10 mouse cellular contexts compared by ENCODE assay signal in the genomic region with DNA sequence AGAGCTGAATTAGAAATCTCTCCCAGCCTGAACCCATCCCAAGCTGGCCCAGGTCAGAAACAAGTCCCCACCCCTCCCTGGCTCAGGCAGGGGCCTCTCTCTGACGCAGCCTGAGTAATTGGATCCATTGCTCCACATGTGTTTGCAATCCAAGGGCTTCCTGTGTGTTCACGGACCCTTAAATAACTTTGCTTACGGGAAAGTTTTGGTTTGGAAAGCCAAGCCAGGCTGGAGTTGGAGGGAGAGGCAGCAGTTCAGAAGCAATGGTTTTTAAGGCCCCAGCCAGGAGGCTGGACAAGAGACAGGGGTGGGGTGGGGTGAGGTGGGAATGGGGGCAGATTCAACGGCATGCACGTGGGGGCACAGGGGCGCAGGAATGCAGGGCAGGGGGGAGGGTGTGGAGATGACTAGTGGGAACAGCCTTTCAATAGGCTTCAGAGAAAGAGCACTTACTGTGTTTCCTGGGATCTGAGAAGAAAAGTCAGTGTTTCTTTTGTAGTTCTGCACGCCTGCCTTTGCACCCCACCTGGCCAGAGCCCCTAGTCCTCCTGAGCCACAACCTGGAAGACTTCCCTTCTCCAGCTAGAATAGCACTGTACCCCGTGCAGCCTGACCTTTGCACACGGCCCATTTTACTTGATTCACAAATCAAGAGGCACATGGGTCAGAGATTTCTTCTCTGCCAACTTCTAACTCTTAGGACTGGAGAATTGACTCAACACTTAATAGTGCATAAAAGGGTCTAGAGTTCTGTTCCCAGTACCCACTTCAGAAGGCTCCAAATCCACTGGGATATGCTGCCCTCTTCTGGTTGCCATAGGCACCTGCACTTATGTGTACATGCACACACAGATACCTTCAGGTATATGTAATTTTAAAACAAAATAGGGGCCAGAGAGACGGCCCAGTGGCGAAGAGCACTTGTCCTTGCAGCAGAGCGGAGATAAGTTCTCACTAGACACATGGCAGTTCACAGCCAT. TPM values are rescaled to one million over a fixed set of nuclear protein-coding genes. Genes with fewer than 3 reads are reported as not detected.
DNase-seq lines count a peak whose midpoint lies in the region; ATAC-seq and TF ChIP-seq lines count a peak whose summit lies in the region.
"Had no signal": no experiment of that assay in that cellular context is flagged by ENCODE, and none has a peak within 500 bp of the region (broad histone marks: within the 10 kb centered on the region; RNA-seq: fewer than 3 reads in every experiment).

No protein-coding gene starts in this region.

- H3K4me1 ChIP-seq in forebrain, embryonic 10.5 days: peaks cover 25% of the 10 kb centered on the region
- peaks cover 3% of the 10 kb centered on the region; the same call in 1 of the 2 replicates for H3K4me1 ChIP-seq in forebrain, embryonic 15.5 days
- H3K4me1 ChIP-seq in midbrain, embryonic 10.5 days: peaks cover 7% of the 10 kb centered on the region; the same call in 1 of the 2 replicates
- H3K4me1 ChIP-seq in midbrain, embryonic 16.5 days (ENCODE audit: control insufficient read depth, insufficient read depth, low read length): no peaks in the 10 kb centered on the region
- peaks cover 4% of the 10 kb centered on the region; the same call in 1 of the 2 replicates for H3K4me1 ChIP-seq in hindbrain, postnatal 0 days (ENCODE audit: insufficient read depth, low read length)
- H3K4me1 ChIP-seq in stomach, embryonic 16.5 days (ENCODE audit: control insufficient read depth, insufficient read depth, low read length): peaks cover 3% of the 10 kb centered on the region

- no peak for ATAC-seq in forebrain, embryonic 15.5 days (replicated peaks)
- ATAC-seq in midbrain, embryonic 16.5 days: no peak
- no peak for ATAC-seq in hindbrain, postnatal 0 days
- peak; percentile 79; the same call in 1 of the 2 replicates for ATAC-seq in stomach, embryonic 16.5 days (ENCODE audit: insufficient read depth, low FRiP score)

- no peak overlapping the region for H3K4me2 ChIP-seq in forebrain, embryonic 15.5 days (replicated peaks)
- no peak overlapping the region for H3K4me2 ChIP-seq in midbrain, embryonic 16.5 days (ENCODE audit: low read length)
- no peak overlapping the region for H3K4me2 ChIP-seq in hindbrain, postnatal 0 days (ENCODE audit: low read depth, low read length)
- H3K4me2 ChIP-seq in stomach, embryonic 16.5 days (ENCODE audit: low read depth, low read length): no peak overlapping the region

- H3K9me3 ChIP-seq in forebrain, embryonic 10.5 days: no peaks in the 10 kb centered on the region
- no peaks in the 10 kb centered on the region for H3K9me3 ChIP-seq in forebrain, embryonic 15.5 days
- peaks cover 5% of the 10 kb centered on the region; the same call in 1 of the 2 replicates for H3K9me3 ChIP-seq in midbrain, embryonic 10.5 days (replicated peaks)
- 0 out of 2 replicates have a peak, but pooled peaks cover 3% of the 10 kb centered on the region for H3K9me3 ChIP-seq in midbrain, embryonic 16.5 days (replicated peaks; ENCODE audit: control insufficient read depth, low read length, poor library complexity, severe bottlenecking)
- H3K9me3 ChIP-seq in hindbrain, postnatal 0 days (ENCODE audit: low read length): 0 out of 2 replicates have a peak, but pooled peaks cover 3% of the 10 kb centered on the region
- H3K9me3 ChIP-seq in stomach, embryonic 16.5 days (replicated peaks; ENCODE audit: control insufficient read depth, low read length): no peaks in the 10 kb centered on the region

- TF ChIP-seq CTCF in hindbrain, postnatal 0 days (IDR thresholded peaks at IDR 0.05; ENCODE audit: low read depth): peak; percentile 13; the same call in 1 of the 2 replicates

- 73% methylated on average over 12 of the region's 12 CpGs for WGBS in forebrain, embryonic 10.5 days
- 73% methylated on average over 12 of the region's 12 CpGs for WGBS in forebrain, embryonic 15.5 days
- WGBS in midbrain, embryonic 10.5 days: 75% methylated on average over 12 of the region's 12 CpGs
- 81% methylated on average over 12 of the region's 12 CpGs for WGBS in midbrain, embryonic 16.5 days
- WGBS in hindbrain, postnatal 0 days: 82% methylated on average over 12 of the region's 12 CpGs
- WGBS in stomach, embryonic 16.5 days: 56% methylated on average over 12 of the region's 12 CpGs

- H3K27ac ChIP-seq in forebrain, embryonic 10.5 days: peak overlapping the region; percentile 70
- no peak overlapping the region for H3K27ac ChIP-seq in forebrain, embryonic 15.5 days (replicated peaks)
- H3K27ac ChIP-seq in midbrain, embryonic 10.5 days (replicated peaks): no peak overlapping the region
- no peak overlapping the region for H3K27ac ChIP-seq in midbrain, embryonic 16.5 days (ENCODE audit: low read length)
- no peak overlapping the region for H3K27ac ChIP-seq in hindbrain, postnatal 0 days
- H3K27ac ChIP-seq in stomach, embryonic 16.5 days (ENCODE audit: low read length): peak overlapping the region; percentile 77

- no peak overlapping the region for H3K9ac ChIP-seq in forebrain, embryonic 15.5 days (replicated peaks)
- no peak overlapping the region for H3K9ac ChIP-seq in midbrain, embryonic 16.5 days (ENCODE audit: low read depth, low read length)
- no peak overlapping the region for H3K9ac ChIP-seq in hindbrain, postnatal 0 days (replicated peaks; ENCODE audit: low read length)
- H3K9ac ChIP-seq in stomach, embryonic 16.5 days (ENCODE audit: low read length): no peak overlapping the region

- H3K27me3 ChIP-seq in forebrain, embryonic 10.5 days (ENCODE audit: poor library complexity, severe bottlenecking): no peaks in the 10 kb centered on the region
- no peaks in the 10 kb centered on the region for H3K27me3 ChIP-seq in forebrain, embryonic 15.5 days
- no peaks in the 10 kb centered on the region for H3K27me3 ChIP-seq in midbrain, embryonic 10.5 days (ENCODE audit: low read depth, poor library complexity, severe bottlenecking)
- no peaks in the 10 kb centered on the region for H3K27me3 ChIP-seq in midbrain, embryonic 16.5 days (ENCODE audit: control insufficient read depth, insufficient read depth, low read depth, low read length)
- no peaks in the 10 kb centered on the region for H3K27me3 ChIP-seq in hindbrain, postnatal 0 days (ENCODE audit: insufficient read depth, low read length)
- H3K27me3 ChIP-seq in stomach, embryonic 16.5 days (ENCODE audit: control insufficient read depth, insufficient read depth, low read length): no peaks in the 10 kb centered on the region

- H3K36me3 ChIP-seq in forebrain, embryonic 10.5 days (replicated peaks): no peaks in the 10 kb centered on the region
- no peaks in the 10 kb centered on the region for H3K36me3 ChIP-seq in forebrain, embryonic 15.5 days
- no peaks in the 10 kb centered on the region for H3K36me3 ChIP-seq in midbrain, embryonic 10.5 days
- H3K36me3 ChIP-seq in midbrain, embryonic 16.5 days (ENCODE audit: control insufficient read depth, insufficient read depth, low read length): no peaks in the 10 kb centered on the region
- no peaks in the 10 kb centered on the region for H3K36me3 ChIP-seq in hindbrain, postnatal 0 days (ENCODE audit: insufficient read depth, low read length)
- H3K36me3 ChIP-seq in stomach, embryonic 16.5 days (ENCODE audit: control insufficient read depth, insufficient read depth, low read length): no peaks in the 10 kb centered on the region

- no peak overlapping the region for H3K4me3 ChIP-seq in forebrain, embryonic 10.5 days
- no peak overlapping the region for H3K4me3 ChIP-seq in forebrain, embryonic 15.5 days
- no peak overlapping the region for H3K4me3 ChIP-seq in midbrain, embryonic 10.5 days
- no peak overlapping the region for H3K4me3 ChIP-seq in midbrain, embryonic 16.5 days (ENCODE audit: low read depth, low read length)
- H3K4me3 ChIP-seq in hindbrain, postnatal 0 days (ENCODE audit: low read length): no peak overlapping the region
- no peak overlapping the region for H3K4me3 ChIP-seq in stomach, embryonic 16.5 days (replicated peaks; ENCODE audit: low read length)

- DNase-seq in forebrain, embryonic 10.5 days (ENCODE audit: extremely low spot score, low spot score): peak; percentile 51
- DNase-seq in midbrain, embryonic 10.5 days (ENCODE audit: low spot score): peak; percentile 33
- no peak for DNase-seq in hindbrain, postnatal 0 days (ENCODE audit: low spot score)
- DNase-seq in right cerebral cortex, postnatal 4 days: no peak
- DNase-seq in cerebellum, adult 8-10 months: no peak
- DNase-seq: thymus, postnatal 36 days had no signal

RNA-seq across cellular contexts. Expression of a gene that starts 16.8 kb away (rescaled TPM):
- 3.6 and 3.9 TPM in 2 replicates for polyA plus RNA-seq in forebrain, embryonic 10.5 days (2016; fragmentation: Nextera tagmentation; extraction: Ambion mirVana)
- polyA plus RNA-seq in forebrain, embryonic 15.5 days (2015; fragmentation: Nextera tagmentation; extraction: Ambion mirVana): 10.8 and 11.8 TPM in 2 replicates
- polyA plus RNA-seq in midbrain, embryonic 10.5 days (2016; fragmentation: Nextera tagmentation; extraction: Ambion mirVana): 4.7 and 9.1 TPM in 2 replicates
- polyA plus RNA-seq in midbrain, embryonic 16.5 days (2015; fragmentation: Nextera tagmentation; extraction: Ambion mirVana): 5.5 and 5.7 TPM in 2 replicates
- total RNA-seq in hindbrain, postnatal 0 days (2014; rRNA removed): 3.5 and 5.6 TPM in 2 replicates
- 3.6 and 4.4 TPM in 2 replicates for polyA plus RNA-seq in hindbrain, postnatal 0 days (2015; fragmentation: Nextera tagmentation; extraction: Ambion mirVana)
- 4.1 and 5.5 TPM in 2 replicates for polyA plus RNA-seq in stomach, embryonic 16.5 days (2015; fragmentation: Nextera tagmentation; extraction: Ambion mirVana)
- polyA plus RNA-seq: liver, adult 2 months had no signal

Comparison
In these comparisons a context has a peak if more than half of its experiments do, and no peak if none do; other contexts are left out.
1. H3K27ac ChIP-seq: peak in forebrain, embryonic 10.5 days (single experiment) and stomach, embryonic 16.5 days (single experiment); none in forebrain, embryonic 15.5 days (single experiment), midbrain, embryonic 10.5 days (single experiment), midbrain, embryonic 16.5 days (single experiment) and hindbrain, postnatal 0 days (single experiment).
2. DNase-seq: peak in forebrain, embryonic 10.5 days (single experiment) and midbrain, embryonic 10.5 days (single experiment); none in hindbrain, postnatal 0 days (single experiment), right cerebral cortex, postnatal 4 days (single experiment) and cerebellum, adult 8-10 months (single experiment).